Mouse (Mus musculus) gastrocnemius, postnatal 36 days (tissue): Measurements from ENCODE around the gene Tub. TPM values are rescaled to one million over a fixed set of nuclear protein-coding genes. Genes with fewer than 3 reads are reported as not detected.

Experiments used
- DNase-seq, 2 experiments: peaks; one replicate each; pipeline ENCODE4 v3.0.0; 2022
- intact Hi-C: fragments of 180-260 bp; cut with DNase I; formaldehyde crosslinking; loops from one replicate; pipeline ENCODE4 v1.15.1; 2025
- total RNA-seq, 2 experiments: library from RNA; stranded (reverse); gene quantifications; 2 replicates each; pipeline ENCODE4 v1.2.3; 2021

Tub gene
- total RNA-seq, 2 experiments from 2014 or later, result 0.38 to 0.49 TPM

- no peak for DNase-seq
- intact Hi-C loops, result no loop called here
Measured at GRCm38 (mm10) chr7:108968201-108968600, 18.1 kb downstream of the Tub start.

- no peak for DNase-seq
- intact Hi-C loops, result no loop called here
Measured at GRCm38 (mm10) chr7:108972273-108972672, 22.1 kb downstream of the Tub start.

- intact Hi-C loops, result no loop called here
Measured at GRCm38 (mm10) chr7:108985934-108986708, 36.0 kb downstream of the Tub start.

GRCm38 (mm10) chr7:108991207-108991606 lies 41.1 kb downstream of the Tub start:
- no peak for DNase-seq
- intact Hi-C loops, result no loop called here

More at GRCm38 (mm10) chr7:108985934-108986708, 36.0 kb downstream of the Tub start:
- no peak for DNase-seq

- intact Hi-C loops, result no loop called here
- DNase-seq, result peak; percentile 55 to 76
Measured at GRCm38 (mm10) chr7:108993230-108993629, 43.1 kb downstream of the Tub start.

- intact Hi-C loops, result no loop called here
- peak in 1 of 2 experiments; percentile 24 for DNase-seq
Measured at GRCm38 (mm10) chr7:108993881-108994291, 43.7 kb downstream of the Tub start.

- no peak for DNase-seq
- intact Hi-C loops, result no loop called here
Measured at GRCm38 (mm10) chr7:108996156-108996555, 46.0 kb downstream of the Tub start.

- DNase-seq, result no peak
- intact Hi-C loops, result no loop called here
Measured at GRCm38 (mm10) chr7:109000315-109000954, 50.3 kb downstream of the Tub start.

- no peak for DNase-seq
- intact Hi-C loops, result no loop called here
Measured at GRCm38 (mm10) chr7:109001971-109002370, 51.8 kb downstream of the Tub start.

- DNase-seq, result no peak
- intact Hi-C loops, result no loop called here
Measured at GRCm38 (mm10) chr7:109003653-109004052, 53.5 kb downstream of the Tub start.

GRCm38 (mm10) chr7:109009260-109009659 lies 59.1 kb downstream of the Tub start:
- intact Hi-C loops, result no loop called here
- DNase-seq, result no peak

GRCm38 (mm10) chr7:109010720-109011595 lies 60.8 kb downstream of the Tub start:
- intact Hi-C loops, result no loop called here
- no peak for DNase-seq

- no peak for DNase-seq
- intact Hi-C loops, result no loop called here
Measured at GRCm38 (mm10) chr7:109011596-109012180, 61.5 kb downstream of the Tub start.

GRCm38 (mm10) chr7:109012575-109012974 lies 62.4 kb downstream of the Tub start:
- intact Hi-C loops, result no loop called here
- no peak for DNase-seq

- intact Hi-C loops, result no loop called here
- DNase-seq, result no peak
Measured at GRCm38 (mm10) chr7:109012998-109013625, 63.0 kb downstream of the Tub start.

GRCm38 (mm10) chr7:109014851-109015250 lies 64.7 kb downstream of the Tub start:
- intact Hi-C loops, result no loop called here
- DNase-seq, result no peak

GRCm38 (mm10) chr7:109016378-109016923 lies 66.3 kb downstream of the Tub start:
- DNase-seq, result no peak
- intact Hi-C loops, result no loop called here

GRCm38 (mm10) chr7:109019243-109019642 lies 69.1 kb downstream of the Tub start:
- intact Hi-C loops, result no loop called here

GRCm38 (mm10) chr7:109021428-109021827 lies 71.3 kb downstream of the Tub start:
- peak; percentile 28 to 42 for DNase-seq

More at GRCm38 (mm10) chr7:109019243-109019642, 69.1 kb downstream of the Tub start:
- no peak for DNase-seq

GRCm38 (mm10) chr7:109025743-109026142 lies 75.6 kb downstream of the Tub start:
- DNase-seq, result no peak
- intact Hi-C loops, result loop anchor here (5.0 kb wide), 1 partner anchor 208 kb away; no protein-coding TSS in a partner anchor

More at GRCm38 (mm10) chr7:109021428-109021827, 71.3 kb downstream of the Tub start:
- intact Hi-C loops, result loop anchor here (2.0 kb wide), 1 partner anchor 55 kb away; no protein-coding TSS in a partner anchor
